Mouse (Mus musculus): Measurements from ENCODE around the gene Unc13b. TPM values are rescaled to one million over a fixed set of nuclear protein-coding genes. Genes with fewer than 3 reads are reported as not detected.
"Not testable (repeated sequence)": the region's sequence is repeated elsewhere in the genome, so short reads cannot be mapped to it uniquely, and the experiment has no call there.

Unc13b gene
- polyA plus RNA-seq, 1 experiment from 2014 or later: 29.4 TPM

DNA sequence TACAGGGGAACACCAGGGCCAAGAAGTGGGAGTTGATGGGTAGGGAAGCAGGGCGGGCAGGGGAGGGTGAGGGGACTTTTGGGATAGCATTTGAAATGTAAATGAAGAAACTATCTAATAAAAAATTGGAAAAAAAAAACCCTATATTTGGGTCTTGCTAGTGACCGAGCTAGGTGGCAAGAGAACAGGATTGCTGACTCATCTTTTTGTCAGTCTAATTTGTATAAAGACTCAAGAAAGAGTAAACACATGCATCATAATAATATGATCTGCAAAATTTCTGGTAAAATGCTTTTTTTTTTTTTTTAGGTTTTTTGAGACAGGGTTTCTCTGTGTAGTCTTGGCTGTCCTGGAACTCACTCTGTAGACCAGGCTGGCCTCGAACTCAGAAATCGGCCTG is 93.7 kb downstream of the Unc13b start:
- H3K4me2 ChIP-seq (replicated peaks); H3K4me1 ChIP-seq; H3K9me3 ChIP-seq (replicated peaks); H3K36me3 ChIP-seq; H3K27me3 ChIP-seq; ATAC-seq (ENCODE audit: low FRiP score); H3K27ac ChIP-seq; H3K9ac ChIP-seq; H3K4me3 ChIP-seq: not testable (repeated sequence)
- WGBS: 97% methylated on average over 4 of the region's 4 CpGs

DNA sequence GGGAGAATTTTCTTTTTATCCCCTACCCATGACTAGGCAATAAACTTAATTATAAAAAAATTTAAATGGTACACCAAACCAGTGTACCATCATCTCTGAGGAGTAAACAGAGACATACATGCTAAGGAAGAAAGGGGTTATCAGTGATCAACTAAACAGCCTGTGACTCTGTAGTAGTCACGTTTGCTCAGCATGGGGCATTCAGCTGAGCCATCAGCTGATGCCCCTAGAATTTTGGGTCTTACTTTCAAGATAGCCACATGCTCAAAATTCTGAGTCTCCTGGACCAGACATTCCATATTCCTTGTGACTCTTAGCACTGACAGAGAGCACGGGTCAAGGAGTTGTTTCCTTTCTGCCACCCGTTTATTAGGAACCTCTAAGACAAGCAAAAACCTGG is 101.3 kb downstream of the Unc13b start:
- no peak for ATAC-seq (ENCODE audit: low FRiP score)
- H3K36me3 ChIP-seq: no peaks in the 10 kb centered on the region
- 0 out of 2 replicates have a peak, but pooled peaks cover 3% of the 10 kb centered on the region for H3K4me1 ChIP-seq
- no peaks in the 10 kb centered on the region for H3K9me3 ChIP-seq (replicated peaks)
- no peak overlapping the region for H3K4me2 ChIP-seq (replicated peaks)
- H3K4me3 ChIP-seq: no peak overlapping the region
- no peak overlapping the region for H3K9ac ChIP-seq
- no peak overlapping the region for H3K27ac ChIP-seq
- no peaks in the 10 kb centered on the region for H3K27me3 ChIP-seq
- 50% methylated on average over 3 of the region's 3 CpGs for WGBS

DNA sequence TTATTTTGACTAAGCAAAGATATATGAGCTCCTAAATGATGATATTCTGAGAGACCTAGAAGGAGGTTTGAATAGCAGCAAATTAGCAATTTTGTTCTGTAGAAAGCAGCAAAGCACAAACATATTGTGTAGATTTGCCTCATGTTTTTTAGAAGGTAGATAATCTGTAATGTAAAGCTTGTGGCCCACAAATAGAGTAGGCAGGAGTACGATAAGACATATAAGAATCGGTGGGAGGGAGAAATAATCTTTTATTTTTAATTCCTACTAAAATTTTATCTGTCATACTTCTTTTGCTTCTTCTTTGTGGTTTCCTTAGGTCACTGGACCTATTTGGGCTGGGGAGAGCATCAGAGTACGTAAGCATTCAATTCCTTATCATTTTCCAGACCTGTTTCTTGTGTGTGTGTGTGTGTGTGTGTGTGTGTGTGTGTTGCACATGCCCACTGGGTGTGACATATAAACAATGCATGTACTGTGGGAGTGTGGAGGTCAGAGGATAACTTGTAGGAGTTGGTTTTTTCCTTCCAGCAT is 102.4 kb downstream of the Unc13b start:
- H3K4me1 ChIP-seq: 0 out of 2 replicates have a peak, but pooled peaks cover 3% of the 10 kb centered on the region
- ATAC-seq (ENCODE audit: low FRiP score): no peak
- no peak overlapping the region for H3K4me2 ChIP-seq (replicated peaks)
- WGBS: 90% methylated on average over 3 of the region's 3 CpGs
- no peak overlapping the region for H3K4me3 ChIP-seq
- H3K9me3 ChIP-seq (replicated peaks): no peaks in the 10 kb centered on the region
- no peaks in the 10 kb centered on the region for H3K36me3 ChIP-seq
- no peak overlapping the region for H3K9ac ChIP-seq
- H3K27me3 ChIP-seq: no peaks in the 10 kb centered on the region
- H3K27ac ChIP-seq: no peak overlapping the region

DNA sequence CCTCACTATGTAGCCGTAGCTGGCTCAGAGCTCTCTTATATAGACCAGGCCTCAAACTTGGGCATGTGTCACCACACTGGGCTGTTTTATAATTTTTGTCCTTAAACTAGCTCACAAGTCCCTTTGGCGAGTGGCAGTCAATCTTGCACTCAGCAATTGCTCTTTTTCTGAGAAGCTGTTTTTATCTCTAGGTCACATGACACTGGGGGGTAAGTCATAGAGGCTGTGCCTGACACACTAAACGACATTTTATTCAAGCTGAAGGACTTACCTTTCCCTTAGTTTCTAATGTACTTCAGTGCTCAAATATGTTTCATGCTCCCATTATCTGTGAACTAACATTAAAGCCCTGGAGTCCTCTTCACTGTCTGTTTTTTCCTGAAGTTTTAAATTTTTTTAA is 104.5 kb downstream of the Unc13b start:
- H3K4me1 ChIP-seq: 0 out of 2 replicates have a peak, but pooled peaks cover 3% of the 10 kb centered on the region
- H3K4me3 ChIP-seq: no peak overlapping the region
- H3K4me2 ChIP-seq (replicated peaks): no peak overlapping the region
- no peak for ATAC-seq (ENCODE audit: low FRiP score)
- H3K9ac ChIP-seq: no peak overlapping the region
- H3K9me3 ChIP-seq (replicated peaks): no peaks in the 10 kb centered on the region
- H3K27ac ChIP-seq: no peak overlapping the region
- H3K36me3 ChIP-seq: no peaks in the 10 kb centered on the region
- H3K27me3 ChIP-seq: no peaks in the 10 kb centered on the region
- 72% methylated on average over 3 of the region's 3 CpGs for WGBS

DNA sequence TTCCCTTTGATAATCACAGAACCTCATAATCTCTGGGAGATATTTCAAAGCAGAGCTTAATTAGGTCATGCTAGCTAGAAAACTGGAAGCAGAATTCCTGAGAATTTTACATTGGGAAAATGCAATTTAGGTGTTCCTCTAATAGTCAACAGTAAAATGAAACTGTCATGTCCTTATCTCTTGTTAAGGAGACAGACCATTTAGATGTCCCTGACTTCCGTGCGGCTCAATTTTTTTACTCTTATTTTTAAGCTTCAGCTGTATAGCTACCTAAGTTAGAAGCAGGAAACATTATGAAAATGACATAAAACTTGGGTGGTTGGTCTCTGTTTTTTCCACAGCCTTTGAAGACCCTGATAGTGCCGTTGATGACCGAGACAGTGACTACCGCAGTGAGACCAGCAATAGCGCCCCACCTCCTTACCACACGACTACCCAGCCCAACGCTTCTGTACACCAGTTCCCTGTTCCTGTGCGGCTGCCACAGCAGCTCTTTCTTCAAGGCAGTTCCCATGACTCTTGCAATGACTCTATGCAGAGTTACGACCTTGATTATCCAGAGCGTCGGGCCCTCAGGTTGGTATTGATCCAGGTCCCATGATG is 106.8 kb downstream of the Unc13b start:
- WGBS: 91% methylated on average over 12 of the region's 12 CpGs
- Histone ChIP-seq H3K9ac (no peak overlapping the region), H3K27me3 (no peaks in the 10 kb centered on the region), H3K4me3 (no peak overlapping the region), H3K9me3 (replicated peaks) (no peaks in the 10 kb centered on the region), H3K4me1 (no peaks in the 10 kb centered on the region), H3K27ac (no peak overlapping the region), H3K4me2 (replicated peaks) (no peak overlapping the region), H3K36me3 (no peaks in the 10 kb centered on the region)
- ATAC-seq (ENCODE audit: low FRiP score): no peak

DNA sequence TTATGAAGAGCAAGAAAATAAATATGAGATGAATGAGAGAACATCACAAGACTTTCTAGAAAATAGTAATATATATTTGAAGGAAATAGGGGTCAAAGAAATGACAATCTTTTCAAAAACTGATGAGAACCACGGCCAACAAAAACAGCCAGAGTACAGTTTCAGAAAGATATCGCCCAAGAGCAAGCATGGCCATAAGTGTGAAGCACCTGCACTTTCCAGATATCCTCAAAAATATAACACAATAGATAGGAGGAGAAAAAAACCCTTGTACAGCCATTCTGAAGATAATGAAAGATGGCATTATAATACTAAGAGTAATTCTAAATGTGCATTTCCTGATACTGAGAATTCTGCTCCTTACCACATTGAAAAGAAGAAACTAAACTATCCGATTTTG is 111.3 kb downstream of the Unc13b start:
- ATAC-seq (ENCODE audit: low FRiP score): no peak
- WGBS: 92% methylated on average over 3 of the region's 3 CpGs
- Histone ChIP-seq H3K4me2 (replicated peaks) (no peak overlapping the region), H3K27ac (no peak overlapping the region), H3K4me3 (no peak overlapping the region), H3K9ac (no peak overlapping the region), H3K9me3 (replicated peaks) (no peaks in the 10 kb centered on the region), H3K36me3 (no peaks in the 10 kb centered on the region), H3K27me3 (no peaks in the 10 kb centered on the region), H3K4me1 (no peaks in the 10 kb centered on the region)

DNA sequence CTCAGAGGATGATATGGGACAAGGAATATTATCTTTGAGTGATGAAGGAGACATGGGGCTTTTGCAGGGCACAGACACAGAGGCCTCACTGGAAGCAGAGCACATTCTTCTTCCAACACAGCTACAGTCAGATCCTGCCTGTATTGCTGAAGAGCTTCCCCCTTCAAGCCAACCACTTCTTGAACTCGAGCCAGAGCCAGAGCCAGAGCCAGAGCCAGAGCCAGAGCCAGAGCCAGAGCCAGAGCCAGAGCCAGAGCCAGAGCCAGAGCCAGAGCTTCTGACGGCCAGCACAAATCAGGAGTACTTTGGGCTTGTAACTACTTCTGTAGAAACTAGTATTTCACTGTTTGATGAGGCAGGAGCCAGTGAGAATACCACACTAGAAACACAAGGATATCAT is 118.4 kb downstream of the Unc13b start:
- H3K27ac ChIP-seq: no peak overlapping the region
- no peak overlapping the region for H3K4me2 ChIP-seq (replicated peaks)
- no peak overlapping the region for H3K4me3 ChIP-seq
- 82% methylated on average over 2 of the region's 2 CpGs for WGBS
- no peak overlapping the region for H3K9ac ChIP-seq
- H3K27me3 ChIP-seq: no peaks in the 10 kb centered on the region
- H3K36me3 ChIP-seq: no peaks in the 10 kb centered on the region
- no peak for ATAC-seq (ENCODE audit: low FRiP score)
- no peaks in the 10 kb centered on the region for H3K9me3 ChIP-seq (replicated peaks)
- no peaks in the 10 kb centered on the region for H3K4me1 ChIP-seq

DNA sequence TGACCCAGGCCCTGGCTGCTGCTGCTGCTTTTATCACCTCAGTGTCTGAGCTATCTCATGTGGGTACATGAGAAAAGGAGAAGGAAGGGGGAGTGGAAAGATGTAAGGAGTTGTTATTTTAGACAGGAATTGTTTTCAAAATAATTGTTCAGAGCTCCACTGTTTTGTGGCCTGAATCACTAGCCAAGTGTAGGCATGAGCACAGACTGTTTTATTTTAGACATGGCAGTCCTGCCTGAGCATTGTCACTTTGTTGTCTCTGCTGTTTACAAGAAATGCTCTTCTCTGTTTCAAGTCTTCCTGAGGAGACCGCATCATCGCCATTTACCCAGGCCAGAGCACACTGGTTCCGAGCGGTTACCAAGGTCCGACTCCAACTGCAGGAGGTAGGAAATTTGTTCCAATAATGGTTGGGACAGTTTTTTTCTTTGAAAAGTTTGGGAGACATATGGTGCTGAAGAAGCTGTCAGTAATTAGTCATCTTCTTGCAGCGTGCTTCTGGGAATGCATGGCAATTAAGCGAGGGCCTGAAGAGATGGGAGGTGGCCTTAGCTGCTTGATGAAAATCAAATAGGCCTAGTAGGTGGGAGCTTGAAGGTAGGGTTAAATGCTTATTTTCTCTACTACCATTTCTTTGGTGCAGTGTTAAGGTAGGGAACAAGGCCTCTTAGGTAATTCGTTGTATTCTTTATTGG is 123.9 kb downstream of the Unc13b start:
- no peaks in the 10 kb centered on the region for H3K27me3 ChIP-seq
- no peaks in the 10 kb centered on the region for H3K36me3 ChIP-seq
- H3K4me3 ChIP-seq: no peak overlapping the region
- no peak overlapping the region for H3K27ac ChIP-seq
- no peak overlapping the region for H3K4me2 ChIP-seq (replicated peaks)
- no peak overlapping the region for H3K9ac ChIP-seq
- no peak for ATAC-seq (ENCODE audit: low FRiP score)
- H3K4me1 ChIP-seq: no peaks in the 10 kb centered on the region
- 89% methylated on average over 8 of the region's 8 CpGs for WGBS
- H3K9me3 ChIP-seq (replicated peaks): no peaks in the 10 kb centered on the region

DNA sequence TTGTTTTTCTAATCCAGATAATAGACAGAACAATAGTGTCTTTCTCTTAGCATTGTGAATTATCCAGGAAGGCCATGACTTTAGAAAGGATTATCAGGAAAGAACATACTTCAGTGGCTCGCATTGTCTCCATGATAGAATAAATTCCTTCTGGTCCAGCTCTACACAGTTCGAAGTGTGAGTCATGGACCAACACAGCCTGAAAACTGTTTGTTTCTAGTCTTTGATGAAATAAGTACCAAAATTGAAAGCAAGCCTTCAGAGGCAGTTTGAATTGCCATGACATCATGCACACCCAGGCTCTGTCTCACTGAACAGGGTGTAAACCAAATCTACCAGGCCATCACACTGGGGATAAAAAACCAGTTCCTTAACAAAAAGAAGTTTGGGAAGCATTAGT is 128.7 kb downstream of the Unc13b start:
- H3K27me3 ChIP-seq: no peaks in the 10 kb centered on the region
- H3K4me1 ChIP-seq: no peaks in the 10 kb centered on the region
- H3K36me3 ChIP-seq: no peaks in the 10 kb centered on the region
- no peak overlapping the region for H3K4me3 ChIP-seq
- no peak overlapping the region for H3K4me2 ChIP-seq (replicated peaks)
- no peak overlapping the region for H3K9ac ChIP-seq
- H3K27ac ChIP-seq: no peak overlapping the region
- no peak for ATAC-seq (ENCODE audit: low FRiP score)
- H3K9me3 ChIP-seq (replicated peaks): no peaks in the 10 kb centered on the region
- 74% methylated on average over 2 of the region's 2 CpGs for WGBS

DNA sequence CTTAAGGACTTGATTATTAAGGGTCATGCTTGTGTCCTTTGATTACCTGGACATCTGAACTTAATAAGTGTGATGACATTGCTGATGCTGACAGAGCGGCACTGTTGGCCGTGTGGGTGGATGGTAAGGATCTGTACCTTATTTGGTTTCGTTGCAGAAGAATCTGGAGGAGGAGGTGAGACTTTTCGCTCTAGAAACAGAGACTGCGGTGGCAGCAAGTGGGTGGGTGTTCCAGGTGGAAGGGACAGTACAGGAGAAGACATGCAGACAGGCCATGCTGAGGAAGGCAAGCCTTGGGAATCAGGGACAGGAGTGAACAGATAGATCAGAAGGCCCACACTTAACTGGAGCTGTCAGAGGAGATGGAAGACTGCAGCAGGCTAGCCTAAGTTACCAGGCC is 130.6 kb downstream of the Unc13b start:
- ATAC-seq (ENCODE audit: low FRiP score): no peak
- 84% methylated on average over 5 of the region's 5 CpGs for WGBS
- H3K9me3 ChIP-seq (replicated peaks): no peaks in the 10 kb centered on the region

DNA sequence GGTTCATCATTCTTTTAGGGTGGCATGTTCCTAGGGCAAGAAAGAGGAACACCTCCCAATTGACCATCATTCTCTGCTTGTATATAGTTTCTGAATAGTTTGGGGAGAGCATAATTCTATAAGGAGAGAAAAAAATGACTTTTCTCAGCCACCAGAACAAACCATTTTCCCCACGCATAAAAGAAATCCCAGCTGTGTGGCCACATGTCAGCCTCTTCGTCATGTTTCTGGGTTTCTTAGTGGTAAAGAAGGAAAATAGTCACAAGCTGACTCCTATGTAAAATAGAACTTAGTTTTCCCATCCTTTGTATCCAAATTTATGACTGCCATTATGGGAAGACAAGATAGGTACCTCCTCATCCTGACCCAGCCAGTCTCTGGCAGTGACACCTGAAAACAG is 146.2 kb downstream of the Unc13b start:
- Histone ChIP-seq H3K27me3 (no peaks in the 10 kb centered on the region), H3K4me2 (replicated peaks) (no peak overlapping the region), H3K4me3 (no peak overlapping the region), H3K36me3 (0 out of 2 replicates have a peak, but pooled peaks cover 6% of the 10 kb centered on the region), H3K27ac (no peak overlapping the region), H3K9me3 (replicated peaks) (peaks cover 5% of the 10 kb centered on the region; the same call in 1 of the 2 replicates), H3K4me1 (peaks cover 12% of the 10 kb centered on the region), H3K9ac (no peak overlapping the region)
- 81% methylated on average over 2 of the region's 2 CpGs for WGBS
- ATAC-seq (ENCODE audit: low FRiP score): no peak

More for the DNA sequence above, 130.6 kb downstream of the Unc13b start:
- no peaks in the 10 kb centered on the region for H3K4me1 ChIP-seq
- H3K9ac ChIP-seq: no peak overlapping the region
- no peak overlapping the region for H3K4me2 ChIP-seq (replicated peaks)
- no peaks in the 10 kb centered on the region for H3K36me3 ChIP-seq
- H3K4me3 ChIP-seq: no peak overlapping the region
- H3K27me3 ChIP-seq: no peaks in the 10 kb centered on the region
- H3K27ac ChIP-seq: no peak overlapping the region

DNA sequence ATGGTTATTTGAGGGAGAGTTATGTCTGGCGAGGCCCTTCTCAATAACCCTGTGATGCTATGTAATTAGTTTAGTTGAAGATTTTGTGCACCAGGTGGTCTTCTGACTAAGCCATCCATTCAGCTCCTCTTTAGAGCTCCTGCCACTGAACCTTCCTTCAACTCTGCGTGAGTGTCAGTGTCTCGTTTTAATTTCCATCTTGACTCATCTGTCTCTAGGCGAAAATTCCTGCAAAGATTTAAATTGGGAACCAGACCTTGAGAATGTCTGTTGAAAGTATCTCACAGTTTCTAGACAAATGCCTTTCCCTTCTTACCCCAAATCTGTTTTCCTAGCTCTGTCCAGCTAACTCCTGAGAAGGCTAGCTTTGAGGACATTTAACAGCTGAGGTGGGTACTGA is 146.8 kb downstream of the Unc13b start:
- 58% methylated on average over 4 of the region's 4 CpGs for WGBS
- H3K27ac ChIP-seq: no peak overlapping the region

DNA sequence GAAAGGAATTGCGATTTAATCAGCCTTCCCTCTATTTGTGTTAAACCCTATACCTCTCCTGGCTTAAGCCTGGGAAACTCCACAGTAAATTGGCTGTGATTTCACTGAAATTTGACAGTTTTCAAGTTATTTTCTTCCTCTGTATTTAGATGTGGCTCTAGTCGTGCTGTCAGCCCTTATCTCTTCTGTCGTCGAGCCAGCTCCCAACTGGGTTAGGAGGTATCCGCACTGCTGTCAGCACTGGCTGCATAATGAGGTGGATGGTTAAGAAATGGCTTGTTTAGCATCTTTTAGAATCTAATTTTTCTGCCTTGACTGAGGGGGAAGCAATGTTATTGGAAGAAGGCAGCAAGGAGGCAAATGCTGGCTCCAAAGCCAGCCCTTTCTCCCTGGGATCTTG is 148.2 kb downstream of the Unc13b start:
- Histone ChIP-seq H3K27ac (no peak overlapping the region), H3K36me3 (0 out of 2 replicates have a peak, but pooled peaks cover under 1% of the 10 kb centered on the region), H3K4me3 (no peak overlapping the region), H3K4me2 (replicated peaks) (no peak overlapping the region), H3K4me1 (peaks cover 12% of the 10 kb centered on the region), H3K9me3 (replicated peaks) (no peaks in the 10 kb centered on the region), H3K9ac (no peak overlapping the region), H3K27me3 (no peaks in the 10 kb centered on the region)
- WGBS: 57% methylated on average over 5 of the region's 5 CpGs
- ATAC-seq (ENCODE audit: low FRiP score): no peak

More for the DNA sequence above, 146.8 kb downstream of the Unc13b start:
- H3K4me1 ChIP-seq: peaks cover 12% of the 10 kb centered on the region
- H3K27me3 ChIP-seq: no peaks in the 10 kb centered on the region
- ATAC-seq (ENCODE audit: low FRiP score): no peak
- H3K9me3 ChIP-seq (replicated peaks): peaks cover 5% of the 10 kb centered on the region; the same call in 1 of the 2 replicates
- H3K4me3 ChIP-seq: no peak overlapping the region
- 0 out of 2 replicates have a peak, but pooled peaks cover 6% of the 10 kb centered on the region for H3K36me3 ChIP-seq
- no peak overlapping the region for H3K9ac ChIP-seq
- H3K4me2 ChIP-seq (replicated peaks): no peak overlapping the region
